Mouse (Mus musculus): ENCODE measurements around the gene Acp7.
"Not testable (repeated sequence)": the region's sequence is repeated elsewhere in the genome, so short reads cannot be mapped to it uniquely, and the experiment has no call there.

The Acp7 gene

DNA sequence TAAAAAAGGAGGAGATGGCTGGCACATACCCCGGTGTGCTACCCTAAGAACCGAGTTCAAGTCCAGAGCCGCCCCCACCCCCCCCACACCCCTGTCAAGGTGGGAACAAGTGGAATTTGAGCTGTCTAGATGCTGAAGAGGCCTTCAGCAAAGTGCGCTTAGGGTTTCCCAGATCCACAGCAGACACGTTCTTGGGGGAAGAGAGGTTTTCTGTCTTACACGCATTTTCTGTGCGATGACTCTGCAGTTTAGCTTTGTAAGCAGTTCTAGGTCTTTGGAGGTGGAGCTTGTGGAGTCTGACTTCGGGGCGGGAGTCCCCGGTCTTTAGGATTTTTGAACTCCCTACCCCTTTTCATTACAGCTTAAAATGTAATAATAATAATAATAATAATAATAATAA, at the start of gene Acp7:
TSS of gene Acp7 (minus strand) at position 260 of the 400 bp plus-strand sequence.
- no peak for DNase-seq

DNA sequence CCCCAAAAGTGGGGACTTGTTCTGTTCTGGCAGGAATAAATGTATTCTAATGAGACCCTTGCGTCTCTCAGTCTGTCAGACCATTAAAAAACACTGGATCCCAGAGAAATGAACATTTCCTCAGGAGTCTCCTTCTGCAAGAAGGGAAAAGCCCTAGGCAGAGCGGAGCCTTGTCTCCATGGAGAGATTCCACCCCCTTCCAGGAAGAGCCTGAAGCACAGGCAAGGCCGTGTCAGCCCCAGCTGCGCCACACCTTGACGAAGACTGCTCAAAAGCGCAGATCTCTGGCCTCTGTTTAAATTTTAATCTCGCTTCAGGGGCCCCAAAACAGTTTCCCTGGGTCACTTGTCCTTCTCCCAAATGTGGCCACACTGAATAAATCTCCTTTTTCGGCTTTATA, 46.5 kb upstream of the Acp7 start:
- no peak for DNase-seq

DNA sequence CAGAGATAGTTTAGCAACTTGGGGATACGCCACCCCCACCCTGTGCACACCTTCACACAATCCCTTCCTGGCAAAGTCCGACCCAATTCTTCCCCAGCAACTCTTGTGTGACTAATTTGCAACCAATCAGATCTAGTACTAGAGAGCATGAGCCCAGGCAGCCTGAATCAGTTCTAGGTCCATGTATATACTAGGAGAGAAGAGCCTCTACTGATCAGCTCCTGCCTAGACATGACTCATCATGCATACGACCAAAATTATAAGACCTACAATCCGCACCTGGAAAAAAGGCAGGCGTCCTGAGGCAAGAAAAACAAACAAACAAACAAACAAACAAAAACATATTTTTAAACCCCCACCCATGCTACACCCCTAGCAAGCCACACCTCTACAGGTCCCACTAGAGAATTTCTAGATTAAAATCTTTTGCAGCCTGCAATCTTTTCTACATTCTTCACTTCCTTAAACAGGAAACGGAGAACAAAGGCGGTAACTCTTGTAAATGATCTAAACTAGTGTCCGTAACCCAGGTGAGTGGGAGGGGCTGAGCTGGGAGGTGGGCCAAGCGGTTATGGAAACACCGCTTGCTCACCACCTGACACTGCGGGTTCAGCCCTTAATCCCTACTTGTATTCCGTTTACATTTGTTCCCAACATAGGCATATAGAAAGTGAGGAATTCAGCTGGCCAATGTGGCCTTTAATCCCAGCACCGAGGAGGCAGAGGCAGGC, 45.8 kb upstream of the Acp7 start:
- DNase-seq, result no peak

DNA sequence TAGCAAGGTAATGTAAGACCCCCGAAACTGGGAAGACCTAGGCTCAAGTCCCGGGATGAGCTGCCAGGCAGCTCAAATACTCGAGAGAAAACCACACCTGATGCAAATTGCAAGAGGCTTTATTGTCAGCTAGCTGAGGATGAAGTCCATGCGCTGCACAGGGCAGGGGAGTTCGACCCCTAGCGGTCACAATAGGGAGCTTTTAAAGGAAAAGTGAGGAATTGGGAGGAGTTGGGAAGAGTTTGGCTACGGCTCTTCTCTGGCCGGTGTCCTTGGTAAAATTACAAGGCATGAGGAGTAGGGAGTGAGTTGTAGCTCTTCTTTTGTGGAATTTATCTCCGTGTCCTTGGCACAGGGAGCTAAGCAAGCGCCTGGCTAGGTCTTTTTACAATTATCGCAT, 44.6 kb upstream of the Acp7 start:
- no peak for DNase-seq

DNA sequence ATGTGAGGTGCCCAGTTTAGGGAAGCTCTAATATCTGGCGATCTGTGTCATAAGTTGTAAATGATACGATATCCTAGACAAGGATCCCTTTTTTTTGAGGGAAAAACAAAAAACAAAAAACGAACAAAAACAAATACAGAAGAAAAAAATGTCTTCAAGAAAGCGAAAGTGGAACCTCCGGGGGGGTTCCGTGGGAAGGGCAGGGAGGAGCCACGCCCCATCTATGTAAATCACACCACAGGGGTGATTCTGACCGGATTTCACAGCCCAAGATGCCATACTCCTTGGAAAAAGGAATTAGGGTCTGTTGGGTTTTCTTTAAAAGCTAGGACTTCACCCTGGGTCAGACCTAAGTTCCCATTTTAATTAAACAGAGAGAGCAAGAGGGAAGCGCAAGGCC, 43.9 kb upstream of the Acp7 start:
- no peak for DNase-seq

DNA sequence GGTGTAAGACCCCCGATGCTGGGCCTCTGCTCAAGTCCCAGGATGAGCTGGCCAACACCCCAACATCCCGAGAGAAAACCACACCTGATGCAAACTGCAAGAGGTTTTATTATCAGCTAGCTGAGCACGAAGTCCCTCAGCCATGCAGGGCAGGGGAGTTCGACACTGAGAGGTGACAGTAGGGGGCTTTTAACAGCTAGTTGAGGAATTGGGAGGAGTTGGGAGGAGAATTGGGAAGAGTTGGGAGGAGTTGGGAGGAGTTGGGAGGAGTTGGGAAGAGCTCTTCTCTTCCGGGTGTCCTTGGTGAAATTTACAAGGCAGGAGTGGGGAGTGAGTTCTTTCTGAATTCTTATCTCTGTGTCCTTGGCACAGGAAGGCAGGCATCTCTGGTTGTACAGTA, 41.7 kb upstream of the Acp7 start:
- DNase-seq, result not testable (repeated sequence)

DNA sequence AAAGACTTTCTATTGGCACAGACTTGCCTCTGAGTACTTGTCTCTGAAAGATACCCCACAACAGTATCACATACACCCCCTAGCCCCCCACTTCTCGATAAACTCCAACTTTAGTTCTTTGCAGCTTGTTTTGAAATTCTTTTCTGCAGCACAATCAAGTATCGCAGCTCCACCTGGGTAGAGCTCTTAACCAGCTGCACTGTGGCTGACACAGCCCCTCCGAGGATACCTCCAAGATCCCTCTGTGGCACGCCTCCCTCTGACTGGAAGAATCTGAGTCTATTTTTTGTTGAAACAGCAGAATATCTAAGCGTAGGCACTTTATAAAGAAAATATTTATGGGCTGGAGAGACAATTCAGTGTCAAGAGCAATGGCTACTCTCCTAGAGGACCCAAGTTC, 41.1 kb upstream of the Acp7 start:
- DNase-seq, result no peak

DNA sequence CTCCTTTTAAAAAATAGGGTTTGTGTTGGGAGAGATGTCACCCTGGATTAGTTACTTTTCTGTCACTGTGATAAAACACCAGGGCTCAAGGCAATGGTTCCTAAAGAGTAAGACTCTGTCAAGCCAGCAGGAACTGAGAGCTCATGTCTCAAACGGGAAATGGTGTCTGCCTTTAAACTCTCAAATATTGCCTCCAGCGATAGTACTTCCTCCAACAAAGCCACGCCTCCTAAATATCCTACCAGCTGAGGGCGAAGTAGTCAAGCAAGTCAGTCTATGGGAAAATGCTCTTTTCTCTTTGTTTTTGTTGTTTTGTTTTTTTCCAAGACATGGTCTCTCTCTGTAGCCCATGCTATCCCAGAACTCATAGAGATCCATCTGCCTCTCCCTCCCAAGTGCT, 40.0 kb upstream of the Acp7 start:
- DNase-seq, result no peak

DNA sequence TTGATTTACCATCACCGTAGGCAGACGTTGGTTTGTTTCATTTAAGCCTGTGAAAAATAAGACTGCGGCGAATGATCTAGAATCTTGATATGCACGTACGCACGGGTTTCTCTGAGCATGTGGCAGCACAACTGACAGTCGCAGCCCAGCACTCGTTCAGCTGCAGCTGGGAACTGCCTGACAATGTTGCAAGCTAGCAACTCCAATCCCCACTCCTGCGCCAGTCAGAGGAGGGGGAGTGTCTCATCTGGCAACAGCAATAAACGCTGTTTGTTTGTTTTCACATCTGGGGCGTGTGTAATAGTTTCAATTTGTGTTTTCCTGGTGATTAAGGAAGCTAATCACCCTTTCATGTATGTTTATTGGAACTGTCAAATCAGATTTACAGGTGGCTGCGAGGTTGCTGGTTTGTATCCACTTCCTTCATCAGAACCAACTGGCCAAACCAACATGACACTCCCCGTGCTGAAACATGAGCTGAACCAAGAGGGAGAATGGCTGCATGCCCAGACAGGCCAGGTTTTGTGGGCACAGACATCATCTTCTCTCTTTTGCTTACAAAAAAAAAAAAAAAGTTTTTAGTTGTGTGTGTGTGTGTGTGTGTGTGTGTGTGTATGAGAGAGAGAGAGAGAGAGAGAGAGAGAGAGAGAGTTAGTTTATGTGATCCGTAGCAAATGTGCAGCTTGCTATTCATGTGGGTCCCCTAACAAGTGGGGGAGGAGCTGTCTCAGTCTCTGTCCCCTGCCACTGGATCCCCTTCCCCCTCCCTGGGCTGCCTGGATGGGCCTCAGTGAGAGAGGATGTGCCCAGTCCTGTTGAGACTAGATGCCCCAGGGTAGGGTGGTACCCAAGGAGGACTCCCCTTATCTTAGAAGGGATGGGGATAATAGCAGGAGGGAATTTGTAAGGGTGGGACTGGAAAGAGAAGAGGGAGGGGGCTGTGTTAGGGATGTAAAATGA, 34.8 kb upstream of the Acp7 start:
- no peak for DNase-seq

DNA sequence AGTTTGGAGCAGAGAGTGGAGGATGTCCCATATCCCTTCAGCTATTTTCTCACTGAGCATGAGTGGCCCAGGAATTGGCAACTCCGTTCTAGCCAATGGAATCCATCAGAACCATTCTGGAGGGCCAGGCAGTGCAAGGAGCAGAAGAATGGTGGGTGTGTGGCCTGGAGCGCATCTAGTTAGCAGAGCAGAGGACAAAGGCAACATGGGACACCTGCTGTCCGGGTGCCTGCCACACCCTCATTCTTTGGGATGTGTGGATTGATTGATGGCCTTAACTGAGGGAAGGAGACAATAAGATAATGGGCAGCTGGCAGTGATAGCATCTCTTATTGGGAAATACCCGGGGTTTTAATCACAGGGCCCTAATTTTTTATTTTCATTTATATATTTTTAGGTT, 25.3 kb upstream of the Acp7 start:
- no peak for DNase-seq

DNA sequence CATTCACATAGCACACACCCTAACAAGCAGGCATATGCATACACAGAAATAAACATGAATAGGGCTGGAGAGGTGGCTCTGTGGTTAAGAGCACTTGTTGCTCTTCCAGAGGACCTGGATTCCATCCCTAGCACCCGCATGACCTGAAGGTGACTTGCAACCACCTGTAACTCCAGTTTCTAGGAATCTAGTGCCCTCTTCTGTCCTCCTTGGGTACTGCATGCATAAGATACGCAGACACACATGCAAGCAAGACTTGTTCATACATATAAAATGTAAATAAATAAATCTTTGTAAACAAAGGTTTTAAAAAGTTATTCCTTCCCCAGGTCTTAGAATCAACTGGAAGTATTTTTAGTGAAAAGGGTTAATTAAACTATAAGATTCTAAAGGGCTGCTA, 20.0 kb upstream of the Acp7 start:
- no peak for DNase-seq

DNA sequence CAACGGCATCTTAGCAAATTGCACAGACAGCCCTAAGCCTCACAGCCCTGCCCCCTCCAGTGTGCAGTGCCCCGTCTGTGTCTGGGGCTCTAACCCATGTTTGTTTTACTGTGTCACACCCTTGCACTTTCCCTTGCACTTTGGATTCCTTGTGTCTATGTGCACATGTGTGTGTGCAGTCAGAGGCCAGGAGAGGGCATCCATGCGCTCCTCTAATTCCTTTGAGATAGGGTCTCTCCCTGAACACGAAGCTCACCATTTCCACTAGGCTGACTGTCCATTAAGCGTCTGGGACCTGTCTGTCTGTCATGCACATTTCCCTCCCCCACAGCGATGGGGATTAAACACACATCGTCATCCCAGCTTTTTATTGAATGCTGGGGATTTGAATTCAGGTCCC, 15.9 kb upstream of the Acp7 start:
- DNase-seq, result no peak

DNA sequence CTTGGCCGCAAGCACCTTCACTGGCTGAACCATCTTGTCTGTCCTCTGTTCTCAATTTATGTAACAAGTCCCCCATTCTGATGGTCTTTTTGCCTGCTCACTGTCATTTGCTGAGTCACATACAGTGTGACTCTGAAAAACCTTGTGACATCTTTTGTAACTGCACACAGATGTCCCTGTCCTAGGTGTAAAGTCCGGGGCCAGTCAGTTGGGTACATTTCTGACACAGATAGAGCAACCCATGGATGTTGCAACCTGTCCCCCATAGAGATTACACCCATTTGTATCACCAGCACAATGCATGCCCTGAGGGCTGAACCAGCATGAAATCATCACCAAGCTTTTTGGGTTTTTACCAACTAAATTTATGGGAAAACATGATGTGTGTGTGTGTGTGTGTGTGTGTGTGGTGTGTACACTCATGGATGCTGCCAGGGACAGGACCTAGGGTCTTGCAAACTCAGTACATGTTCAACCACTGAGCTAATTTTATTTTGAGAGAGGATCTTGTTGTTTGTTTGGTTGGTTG, 14.9 kb upstream of the Acp7 start:
- DNase-seq, result no peak

DNA sequence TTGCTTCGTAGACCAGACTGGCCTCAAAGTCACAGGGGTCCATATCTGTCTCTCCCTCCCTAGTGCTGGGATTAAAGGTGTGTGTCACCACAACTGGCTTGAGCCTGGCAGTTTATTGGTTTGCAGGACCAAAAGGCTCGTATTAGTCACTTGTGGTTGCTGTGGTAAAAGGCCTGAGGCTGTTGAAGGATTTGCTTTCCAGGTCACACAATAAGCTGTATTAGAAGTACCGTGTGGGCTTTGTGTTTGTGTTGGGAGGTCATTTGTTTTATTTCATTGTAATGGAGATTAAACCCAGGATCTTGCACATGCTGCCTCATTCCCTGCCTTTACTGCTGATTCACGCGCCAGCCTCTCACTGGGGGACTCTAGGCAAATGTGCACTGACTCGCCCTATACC, 14.2 kb upstream of the Acp7 start:
- no peak for DNase-seq

DNA sequence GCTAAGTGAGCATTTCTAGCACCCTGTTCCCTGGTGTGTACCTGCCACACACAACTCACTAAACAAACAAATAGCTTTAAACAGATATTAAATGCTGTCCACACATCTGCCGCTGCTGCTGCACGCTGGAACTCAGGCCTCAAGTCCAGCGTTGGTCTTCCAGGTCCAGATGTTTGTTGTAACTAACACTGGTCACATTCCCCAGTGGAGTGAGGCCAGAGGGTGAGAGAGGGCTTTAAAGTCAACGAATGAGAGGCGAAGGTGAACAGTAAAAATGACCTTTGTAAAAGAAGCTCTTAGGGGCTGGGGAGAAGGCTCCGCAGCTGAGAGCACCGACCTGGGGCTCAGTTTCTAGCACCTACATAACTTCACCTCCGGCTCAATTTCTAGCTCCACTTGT, 10.4 kb upstream of the Acp7 start:
- no peak for DNase-seq

DNA sequence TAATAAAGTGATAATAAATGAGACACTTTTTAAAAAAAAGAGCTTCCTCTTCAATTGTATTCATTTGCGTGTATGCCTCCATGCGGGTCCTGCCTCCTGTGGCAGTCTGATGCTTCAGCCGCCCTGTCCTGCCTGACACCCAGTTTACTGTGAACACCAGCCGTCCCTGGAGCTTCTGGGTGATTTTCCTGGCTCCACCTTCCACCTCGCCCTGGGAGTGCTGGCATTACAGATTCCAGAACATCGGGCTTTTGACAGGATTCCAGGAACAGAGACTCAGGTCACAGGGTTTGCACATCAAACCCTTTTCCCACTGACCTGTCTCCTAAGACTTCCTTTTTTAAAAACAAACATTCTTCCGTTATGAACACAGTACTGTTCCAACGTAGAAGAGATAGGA, 6.4 kb upstream of the Acp7 start:
- no peak for DNase-seq

DNA sequence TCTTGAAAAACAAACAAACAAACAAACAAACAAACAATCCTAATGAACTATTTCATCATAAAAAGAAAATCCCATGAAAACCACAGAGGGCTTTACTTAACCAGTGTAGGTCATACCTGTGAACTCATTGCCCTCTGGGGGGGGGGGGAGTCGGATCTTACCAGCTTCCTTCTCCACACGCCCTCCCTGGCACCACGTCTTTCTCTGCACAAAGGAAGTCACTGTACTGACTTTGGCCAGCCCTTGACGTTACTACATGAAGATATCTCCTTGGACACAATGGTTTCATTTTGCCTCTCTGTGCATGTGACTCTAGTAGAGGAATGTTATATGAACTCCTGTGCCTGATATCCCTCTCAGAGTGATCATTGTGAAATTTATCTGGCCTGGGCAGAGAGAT, 3.0 kb upstream of the Acp7 start:
- no peak for DNase-seq

DNA sequence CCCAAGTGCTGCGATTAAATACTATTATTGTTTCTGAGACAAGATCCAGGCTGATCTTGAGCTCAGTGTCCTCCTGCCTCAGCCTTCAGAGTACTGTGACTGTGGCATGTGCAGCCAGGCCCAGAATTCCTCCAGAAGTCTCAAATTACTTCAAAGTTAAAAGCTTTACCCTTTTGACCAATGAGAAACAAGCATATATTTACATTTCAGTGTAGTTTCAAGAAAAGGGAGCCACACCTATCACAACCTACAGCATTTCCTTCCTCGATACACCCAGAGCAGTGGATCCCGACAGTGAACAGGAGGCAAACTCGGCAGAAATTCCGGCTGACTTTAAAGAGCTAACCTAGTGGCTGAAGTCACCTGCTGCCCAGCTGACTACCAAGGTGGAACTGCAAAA, 6.3 kb downstream of the Acp7 start:
- no peak for DNase-seq

DNA sequence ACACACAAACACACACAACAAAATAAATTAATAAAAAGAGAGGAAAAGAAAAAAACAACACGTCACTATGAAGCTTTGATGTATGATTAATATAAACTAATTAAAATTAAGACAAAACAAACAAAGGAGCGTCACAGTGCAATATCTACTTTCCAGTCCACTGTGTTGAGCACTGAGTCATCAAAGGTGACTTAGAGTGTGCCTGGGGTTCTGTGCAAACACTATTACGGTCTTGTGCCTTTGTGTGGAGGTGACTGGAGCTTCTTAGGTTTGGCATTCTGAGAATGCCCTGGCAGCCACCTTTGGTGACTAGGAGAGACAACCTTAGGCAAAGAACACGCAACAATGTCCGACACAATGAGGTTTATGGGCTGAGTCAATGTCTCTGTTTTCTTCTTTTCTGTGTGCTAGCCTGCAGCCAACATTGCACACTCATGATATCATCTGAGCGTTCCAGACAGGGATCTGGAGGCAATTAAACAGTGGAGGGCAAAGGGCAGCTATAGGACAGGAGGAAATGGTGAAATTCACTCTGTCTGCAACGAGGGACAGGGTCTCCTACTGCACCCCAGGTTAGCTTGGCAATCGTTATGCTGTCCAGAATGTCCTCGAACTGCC, 11.9 kb downstream of the Acp7 start:
- no peak for DNase-seq

DNA sequence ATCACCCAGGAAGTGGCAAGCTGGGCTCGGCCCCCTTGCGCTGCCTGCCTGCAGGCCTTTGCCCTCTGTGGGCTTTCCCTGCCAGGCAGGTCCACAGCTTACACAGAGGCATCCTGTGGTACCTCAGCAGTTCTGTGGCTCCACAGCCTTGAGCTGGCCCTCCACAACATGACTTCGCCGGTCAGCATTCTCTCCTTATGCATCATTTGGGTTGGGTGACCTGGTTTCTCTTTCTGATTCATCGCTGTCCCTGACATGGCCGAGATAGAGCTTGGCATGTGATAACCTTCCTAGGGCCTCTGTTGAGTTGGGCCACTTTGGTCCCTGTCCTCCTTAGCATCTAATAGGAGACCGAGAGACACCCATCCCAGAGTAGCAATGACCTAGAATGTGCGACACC, 25.2 kb downstream of the Acp7 start:
- no peak for DNase-seq

DNA sequence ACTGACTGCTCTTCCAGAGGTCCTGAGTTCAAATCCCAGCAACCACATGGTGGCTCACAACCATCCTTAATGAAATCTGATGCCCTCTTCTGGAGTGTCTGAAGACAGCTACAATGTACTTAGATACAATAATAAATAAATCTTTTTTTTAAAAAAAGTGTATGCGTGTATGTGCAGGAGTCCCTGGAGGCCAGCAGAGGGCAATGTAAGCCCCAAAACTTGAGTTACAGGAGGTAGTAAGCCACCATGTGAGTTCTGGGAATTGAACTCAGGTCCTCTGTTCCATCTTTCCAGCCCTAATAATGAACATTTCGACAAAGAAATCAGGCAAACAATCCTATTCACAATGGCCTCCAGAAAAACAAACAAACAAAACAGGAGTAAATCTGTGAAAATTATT, 27.3 kb downstream of the Acp7 start:
- DNase-seq, result not testable (repeated sequence)

DNA sequence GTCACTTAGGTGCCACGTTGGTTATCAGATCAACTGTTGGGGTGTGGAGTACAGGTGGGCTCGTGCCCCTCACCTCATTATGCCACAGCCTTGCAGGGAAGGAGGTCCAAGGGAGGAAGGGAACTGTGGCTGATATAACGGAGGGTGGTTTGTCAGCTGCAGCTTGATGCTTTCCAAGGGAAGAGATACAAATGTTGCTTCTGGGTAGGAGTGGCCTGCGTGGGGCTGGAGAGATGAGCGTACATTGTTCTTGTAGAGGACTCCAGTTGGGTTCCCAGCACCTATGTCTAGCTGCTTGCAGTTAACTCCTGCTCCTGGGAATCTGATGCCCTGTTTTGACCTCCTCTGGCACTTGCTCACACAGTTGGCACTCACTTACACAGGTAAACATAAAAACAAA, 28.0 kb downstream of the Acp7 start:
- DNase-seq, result peak; percentile 9

DNA sequence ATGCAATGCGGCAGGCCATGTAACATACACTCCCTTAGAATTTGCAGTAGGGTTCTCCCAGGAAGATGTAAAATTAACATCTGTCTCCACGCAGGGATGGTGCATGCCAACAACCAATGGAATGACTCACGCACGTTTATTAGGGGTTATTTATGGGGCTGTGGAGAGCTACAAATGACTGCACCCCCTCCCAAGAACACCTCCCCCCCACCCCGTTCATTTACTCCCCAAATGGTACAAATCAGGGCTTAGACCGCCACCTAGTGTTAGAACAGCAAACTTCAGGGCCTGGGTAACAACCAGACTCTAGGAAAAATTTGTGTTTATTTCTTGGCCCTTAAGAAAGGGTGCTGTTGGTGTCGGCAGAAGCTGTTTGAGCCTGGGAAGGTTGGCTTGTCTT, 29.5 kb downstream of the Acp7 start:
- DNase-seq, result peak; percentile 64

DNA sequence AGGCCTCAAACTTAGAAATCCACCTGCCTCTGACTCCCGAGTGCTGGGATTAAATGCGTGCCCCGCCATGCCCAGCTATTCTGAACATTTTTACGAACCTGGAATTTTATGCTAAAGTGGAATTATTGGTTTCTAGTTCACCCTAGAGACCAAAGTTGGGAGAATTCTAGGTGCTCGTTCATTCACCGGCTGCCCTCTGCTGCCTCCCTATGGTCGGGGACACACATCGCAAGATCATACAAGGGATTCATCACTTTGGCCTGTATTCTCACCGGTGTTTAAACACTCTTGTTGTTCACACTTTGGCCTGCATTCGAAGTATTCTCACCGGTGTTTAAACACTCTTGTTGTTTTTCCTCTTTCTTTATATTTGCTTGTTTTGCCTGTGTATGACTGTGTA, 30.1 kb downstream of the Acp7 start:
- peak; percentile 68 for DNase-seq

All from cerebellum, adult 9-11 months (tissue).